Mouse (Mus musculus) midbrain, embryonic 12.5 days (tissue): Measurements from ENCODE around the gene Cdh24. TPM values are rescaled to one million over a fixed set of nuclear protein-coding genes. Genes with fewer than 3 reads are reported as not detected.
"Not testable (repeated sequence)": the region's sequence is repeated elsewhere in the genome, so short reads cannot be mapped to it uniquely, and the experiment has no call there.

Experiments used
- ATAC-seq: fragments of 200-750 bp; cut with Nextera tagmentation; 2 replicates; pipeline ENCODE4 v1.8.0; 2017; ENCODE audit warnings: low read depth, moderate TSS enrichment, moderate library complexity; ENCODE audit not compliant: low FRiP score
- H3K27ac ChIP-seq: fragments of 300-500 bp; sonication (generic); replicated peaks from 2 replicates; pipeline ENCODE4 v1.5.1; 2016; ENCODE audit warnings: mild to moderate bottlenecking
- H3K27me3 ChIP-seq: fragments of 300-500 bp; sonication (generic); 2 replicates; pipeline ENCODE4 v1.6.1; 2016; ENCODE audit warnings: mild to moderate bottlenecking
- H3K36me3 ChIP-seq: fragments of 300-500 bp; sonication (generic); 2 replicates; pipeline ENCODE4 v1.6.1; 2016
- H3K4me1 ChIP-seq: fragments of 300-500 bp; sonication (generic); 2 replicates; pipeline ENCODE4 v1.6.1; 2016
- H3K4me2 ChIP-seq: fragments of 300-500 bp; sonication (generic); replicated peaks from 2 replicates; pipeline ENCODE4 v1.6.1; 2016; ENCODE audit warnings: mild to moderate bottlenecking, moderate library complexity
- H3K4me3 ChIP-seq: fragments of 300-500 bp; sonication (generic); 2 replicates; pipeline ENCODE4 v1.5.1; 2016; ENCODE audit warnings: mild to moderate bottlenecking
- H3K9ac ChIP-seq: fragments of 300-500 bp; sonication (generic); replicated peaks from 2 replicates; pipeline ENCODE4 v1.6.1; 2016; ENCODE audit warnings: mild to moderate bottlenecking, moderate library complexity
- H3K9me3 ChIP-seq: fragments of 300-500 bp; sonication (generic); 2 replicates; pipeline ENCODE4 v1.6.1; 2016; ENCODE audit warnings: mild to moderate bottlenecking
- WGBS: fragments of 180-500 bp; shearing (Covaris S2); methylation state at CpG from one replicate; pipeline ENCODE4 v1.1.7; 2016; 5-methylcytosine and 5-hydroxymethylcytosine counted together
- polyA plus RNA-seq: library from polyadenylated mRNA; unstranded; fragments of >200 nt; fragmentation: Nextera tagmentation; extraction: Ambion mirVana; gene quantifications from 2 replicates; pipeline ENCODE4 v1.2.1, GENCODE M21; 2016

Cdh24 gene
- polyA plus RNA-seq, 1 experiment from 2014 or later = 9.7 TPM

DNA sequence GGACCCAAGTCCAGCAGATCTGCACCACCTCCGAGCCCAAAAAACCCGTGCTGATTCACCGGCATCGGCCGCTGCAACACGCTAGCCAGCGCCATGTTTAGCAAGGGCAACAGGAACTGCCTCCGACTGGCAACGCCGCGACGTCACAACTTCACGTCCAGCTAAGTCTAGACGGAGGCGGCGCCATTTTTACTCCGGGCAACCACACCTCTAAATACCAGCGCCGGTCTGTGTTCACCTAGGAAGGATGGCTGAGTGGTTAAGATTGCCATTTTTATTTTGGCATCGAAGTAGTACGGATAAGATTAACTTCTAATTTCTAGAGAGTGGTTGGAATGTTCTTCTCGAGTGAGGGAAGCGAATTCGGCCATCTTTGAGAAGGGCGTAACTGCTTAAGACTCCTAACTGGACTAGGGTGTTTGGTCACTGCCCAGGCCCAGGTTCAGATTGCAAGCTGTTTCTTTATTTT is 23.2 kb downstream of the Cdh24 start, which contains the start of gene Psmb5:
Gene Psmb5 (minus strand): TSS at position 126 of the 469 bp plus-strand sequence.
- peak within 1 kb of the TSS; percentile 95 for H3K4me3 ChIP-seq
- peak; percentile 91 for ATAC-seq
- no peaks in the 10 kb centered on the region for H3K27me3 ChIP-seq
- H3K9ac ChIP-seq = peak within 1 kb of the TSS; percentile 92
- peak within 1 kb of the TSS; percentile 78 for H3K4me2 ChIP-seq
- peak within 1 kb of the TSS; percentile 75 for H3K27ac ChIP-seq
- H3K4me1 ChIP-seq = peaks cover 18% of the 10 kb centered on the region
- no peaks in the 10 kb centered on the region for H3K9me3 ChIP-seq
- under 1% methylated on average over 25 of the region's 25 CpGs for WGBS
- peaks cover 25% of the 10 kb centered on the region for H3K36me3 ChIP-seq

DNA sequence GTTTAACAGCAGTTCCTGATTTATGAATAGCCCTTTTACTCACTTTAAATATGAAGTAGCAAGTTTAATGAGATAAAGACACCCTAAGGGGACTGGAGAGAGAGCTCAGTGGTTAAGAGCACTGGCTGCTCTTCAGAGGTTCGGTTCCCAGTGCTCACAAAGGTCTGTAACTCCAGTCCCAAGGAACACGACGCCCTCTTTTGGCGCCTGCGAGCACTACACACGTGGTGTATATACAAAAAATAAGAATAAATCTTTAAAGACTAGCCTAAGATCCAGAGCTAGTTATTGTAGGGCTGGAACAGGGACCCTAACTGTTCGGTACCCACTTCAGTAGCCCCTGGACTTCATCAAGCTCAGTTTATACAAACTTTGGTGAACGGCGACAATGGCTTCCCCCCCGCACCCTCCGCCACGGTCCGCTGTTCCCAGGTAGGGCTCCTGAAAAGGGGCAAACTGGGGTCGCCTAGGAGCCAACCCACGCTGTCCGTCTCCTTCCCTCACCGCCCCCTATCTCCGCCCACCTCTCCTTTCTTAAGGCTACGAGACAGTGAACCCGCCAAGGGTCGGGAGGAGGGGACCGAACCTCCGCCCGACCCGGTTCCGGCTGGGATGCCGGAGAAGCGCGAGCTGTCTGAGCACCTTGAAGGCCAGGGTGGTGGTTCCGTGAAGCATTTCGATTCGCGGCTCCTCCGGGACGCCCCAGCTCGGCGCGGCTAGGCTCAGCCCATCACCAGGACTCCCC is 23.8 kb downstream of the Cdh24 start:
- peaks cover 31% of the 10 kb centered on the region for H3K36me3 ChIP-seq
- H3K27ac ChIP-seq = peak overlapping the region; percentile 75
- H3K4me1 ChIP-seq = peaks cover 18% of the 10 kb centered on the region
- H3K9ac ChIP-seq = peak overlapping the region; percentile 92
- no peaks in the 10 kb centered on the region for H3K9me3 ChIP-seq
- H3K4me2 ChIP-seq = peak overlapping the region; percentile 78
- 3% methylated on average over 38 of the region's 38 CpGs for WGBS
- ATAC-seq = peak; percentile 57
- peak overlapping the region; percentile 95 for H3K4me3 ChIP-seq
- no peaks in the 10 kb centered on the region for H3K27me3 ChIP-seq

DNA sequence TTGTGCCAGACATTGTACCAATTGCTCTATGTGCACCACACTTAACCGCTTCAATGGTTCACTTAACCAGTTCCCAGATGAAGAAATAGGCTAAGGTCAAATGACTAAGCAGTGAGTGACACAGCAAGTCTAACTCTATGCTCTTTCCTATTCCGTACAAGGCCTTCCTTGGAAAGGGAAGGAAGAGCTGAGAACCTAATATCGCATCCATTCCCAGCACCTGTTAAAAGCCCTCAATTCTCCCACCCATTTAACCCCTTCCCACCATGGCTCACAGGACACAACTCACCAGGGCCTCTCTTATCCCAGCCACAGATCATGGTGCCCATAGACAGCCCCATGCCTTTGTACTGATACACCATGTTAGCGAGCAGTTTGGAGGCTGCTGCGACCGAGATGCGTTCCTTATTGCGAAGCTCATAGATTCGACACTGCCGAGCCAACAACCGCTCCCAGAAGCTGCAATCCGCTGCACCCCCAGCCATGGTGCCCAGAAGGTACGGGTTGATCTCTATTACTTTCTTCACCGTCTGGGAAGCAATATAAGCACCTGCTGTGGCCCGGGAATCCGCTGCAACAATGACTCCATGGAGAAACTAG is 24.8 kb downstream of the Cdh24 start:
- 93% methylated on average over 16 of the region's 16 CpGs for whole genome bisulfite sequencing
- H3K4me3 ChIP-seq = no peak overlapping the region

DNA sequence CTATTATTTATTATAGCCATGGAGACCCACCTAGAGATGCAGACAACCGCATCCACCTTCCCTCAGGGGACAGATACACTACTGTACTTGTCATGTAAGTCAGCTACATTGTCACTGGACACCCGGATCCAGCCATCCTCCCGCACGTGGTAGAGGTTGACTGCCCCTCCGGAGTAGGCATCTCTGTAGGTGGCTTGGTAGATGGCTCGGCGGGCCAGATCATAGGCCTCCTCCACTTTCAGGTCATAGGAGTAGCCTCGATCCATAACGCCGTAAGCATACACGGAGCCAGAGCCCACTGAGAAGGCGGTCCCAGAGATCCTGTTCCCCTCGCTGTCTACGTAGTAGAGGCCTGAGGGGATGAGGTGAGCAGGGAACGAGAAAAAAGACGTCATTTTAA is 27.0 kb downstream of the Cdh24 start:
- Histone ChIP-seq H3K4me1 (peaks cover 18% of the 10 kb centered on the region), H3K36me3 (peaks cover 45% of the 10 kb centered on the region)
- 96% methylated on average over 16 of the region's 16 CpGs for WGBS
- not testable (repeated sequence) for H3K27me3 ChIP-seq, H3K4me3 ChIP-seq, H3K9me3 ChIP-seq, H3K9ac ChIP-seq, ATAC-seq, H3K27ac ChIP-seq, H3K4me2 ChIP-seq

More for the DNA sequence above, 24.8 kb downstream of the Cdh24 start:
- Histone ChIP-seq H3K36me3 (peaks cover 38% of the 10 kb centered on the region), H3K4me2 (0 out of 2 replicates have a peak overlapping the region, but pooled peaks have one; percentile 78), H3K9ac (no peak overlapping the region), H3K9me3 (no peaks in the 10 kb centered on the region), H3K4me1 (peaks cover 18% of the 10 kb centered on the region), H3K27ac (no peak overlapping the region), H3K27me3 (no peaks in the 10 kb centered on the region)
- no peak for ATAC-seq

DNA sequence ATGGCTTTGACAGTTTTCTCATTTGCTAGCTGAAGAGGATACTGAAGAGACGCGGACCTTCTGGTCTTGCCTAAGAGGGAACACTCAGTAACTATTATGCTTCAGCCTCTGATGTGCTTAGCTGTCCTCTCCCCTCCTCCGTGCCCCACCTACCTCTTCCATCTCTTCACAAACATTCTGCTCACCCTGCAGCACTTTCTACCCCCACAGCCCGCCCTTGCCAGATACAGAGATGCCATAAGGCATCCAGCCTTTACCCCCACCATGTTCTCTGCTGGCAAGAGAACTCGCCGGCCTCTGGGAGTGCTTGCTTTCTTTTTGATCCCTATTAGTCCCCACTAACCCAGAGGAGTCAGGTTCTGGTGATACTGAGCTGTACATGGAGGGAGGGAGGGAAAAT is 30.5 kb downstream of the Cdh24 start:
- Histone ChIP-seq H3K4me3 (no peak overlapping the region), H3K27me3 (no peaks in the 10 kb centered on the region), H3K36me3 (peaks cover 37% of the 10 kb centered on the region)

DNA sequence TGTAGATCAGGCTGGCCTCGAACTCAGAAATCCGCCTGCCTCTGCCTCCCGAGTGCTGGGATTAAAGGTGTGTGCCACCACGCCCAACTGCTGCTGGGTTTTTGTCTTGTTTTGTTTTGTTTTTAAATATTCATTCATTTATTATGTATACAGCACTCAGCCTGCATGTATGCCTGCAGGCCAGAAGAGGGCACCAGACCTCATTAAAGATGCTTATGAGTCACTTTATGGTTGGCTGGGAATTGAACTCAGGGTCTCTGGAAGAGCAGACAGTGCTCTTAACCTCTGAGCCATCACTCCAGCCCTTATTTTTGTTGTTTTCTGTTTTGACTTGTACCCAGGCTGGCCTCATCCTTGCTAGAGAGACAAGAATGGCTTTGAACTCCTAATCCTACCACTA is 31.2 kb downstream of the Cdh24 start:
- no peak for ATAC-seq
- H3K27me3 ChIP-seq = no peaks in the 10 kb centered on the region
- H3K36me3 ChIP-seq = peaks cover 31% of the 10 kb centered on the region
- 70% methylated on average over 4 of the region's 4 CpGs for WGBS
- no peaks in the 10 kb centered on the region for H3K9me3 ChIP-seq
- H3K4me2 ChIP-seq = no peak overlapping the region
- no peak overlapping the region for H3K27ac ChIP-seq
- no peak overlapping the region for H3K9ac ChIP-seq
- no peak overlapping the region for H3K4me3 ChIP-seq
- peaks cover 2% of the 10 kb centered on the region; the same call in 1 of the 2 replicates for H3K4me1 ChIP-seq

More for the DNA sequence above, 30.5 kb downstream of the Cdh24 start:
- Histone ChIP-seq H3K4me1 (0 out of 2 replicates have a peak, but pooled peaks cover 3% of the 10 kb centered on the region), H3K27ac (peak overlapping the region; percentile 15; the same call in 1 of the 2 replicates), H3K9ac (no peak overlapping the region), H3K9me3 (no peaks in the 10 kb centered on the region), H3K4me2 (no peak overlapping the region)
- 82% methylated on average over 6 of the region's 6 CpGs for WGBS
- ATAC-seq = no peak

DNA sequence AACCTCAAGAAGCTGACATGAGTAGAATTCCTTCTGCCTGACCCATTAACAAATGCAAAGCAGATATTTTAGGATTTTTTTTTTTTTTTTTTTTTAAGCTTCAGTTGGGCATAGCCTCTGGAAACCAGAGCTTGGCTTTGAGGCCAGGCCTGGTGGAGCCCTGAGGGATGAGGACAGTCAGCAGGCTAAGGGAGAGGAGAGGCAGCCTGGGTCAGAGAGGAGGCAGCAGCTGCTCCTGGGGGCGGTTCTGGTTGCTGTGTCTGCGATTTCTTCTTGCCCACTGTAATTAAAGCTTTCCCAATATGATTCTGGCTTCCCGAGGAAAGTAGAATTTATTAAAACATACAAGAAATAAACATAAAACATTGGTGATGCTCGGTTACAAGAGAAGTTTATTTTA is 31.9 kb downstream of the Cdh24 start:
- no peak for ATAC-seq
- no peak overlapping the region for H3K4me2 ChIP-seq
- 76% methylated on average over 4 of the region's 4 CpGs for WGBS

DNA sequence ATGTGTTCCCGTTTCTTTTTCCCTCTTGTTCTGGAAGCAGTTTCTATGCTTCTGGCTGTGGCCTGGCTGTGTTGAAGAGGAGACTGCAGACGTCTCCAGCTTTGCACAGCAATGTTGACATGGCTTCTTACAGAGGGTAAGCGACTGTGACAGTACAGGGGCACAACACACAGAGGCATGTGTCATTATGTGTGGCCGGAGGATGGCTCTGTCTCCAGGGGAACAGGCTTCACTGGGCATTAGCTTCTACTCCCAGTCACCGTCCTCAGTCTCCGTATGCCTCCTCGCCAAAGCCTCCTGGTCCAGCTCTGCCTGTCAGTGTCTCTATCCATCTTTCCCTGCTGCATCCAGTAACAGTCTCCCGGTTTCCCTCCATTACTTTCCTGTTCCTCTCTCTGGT is 33.9 kb downstream of the Cdh24 start:
- Histone ChIP-seq H3K4me1 (peaks cover 21% of the 10 kb centered on the region), H3K9me3 (no peaks in the 10 kb centered on the region), H3K4me2 (no peak overlapping the region), H3K9ac (no peak overlapping the region), H3K27me3 (no peaks in the 10 kb centered on the region), H3K27ac (no peak overlapping the region), H3K36me3 (peaks cover 15% of the 10 kb centered on the region; the same call in 1 of the 2 replicates), H3K4me3 (no peak overlapping the region)
- 44% methylated on average over 8 of the region's 8 CpGs for WGBS
- no peak for ATAC-seq

More for the DNA sequence above, 31.9 kb downstream of the Cdh24 start:
- no peak overlapping the region for H3K9ac ChIP-seq
- H3K36me3 ChIP-seq = peaks cover 27% of the 10 kb centered on the region
- H3K27ac ChIP-seq = no peak overlapping the region
- no peaks in the 10 kb centered on the region for H3K27me3 ChIP-seq
- peaks cover 9% of the 10 kb centered on the region for H3K4me1 ChIP-seq
- H3K9me3 ChIP-seq = no peaks in the 10 kb centered on the region
- no peak overlapping the region for H3K4me3 ChIP-seq

DNA sequence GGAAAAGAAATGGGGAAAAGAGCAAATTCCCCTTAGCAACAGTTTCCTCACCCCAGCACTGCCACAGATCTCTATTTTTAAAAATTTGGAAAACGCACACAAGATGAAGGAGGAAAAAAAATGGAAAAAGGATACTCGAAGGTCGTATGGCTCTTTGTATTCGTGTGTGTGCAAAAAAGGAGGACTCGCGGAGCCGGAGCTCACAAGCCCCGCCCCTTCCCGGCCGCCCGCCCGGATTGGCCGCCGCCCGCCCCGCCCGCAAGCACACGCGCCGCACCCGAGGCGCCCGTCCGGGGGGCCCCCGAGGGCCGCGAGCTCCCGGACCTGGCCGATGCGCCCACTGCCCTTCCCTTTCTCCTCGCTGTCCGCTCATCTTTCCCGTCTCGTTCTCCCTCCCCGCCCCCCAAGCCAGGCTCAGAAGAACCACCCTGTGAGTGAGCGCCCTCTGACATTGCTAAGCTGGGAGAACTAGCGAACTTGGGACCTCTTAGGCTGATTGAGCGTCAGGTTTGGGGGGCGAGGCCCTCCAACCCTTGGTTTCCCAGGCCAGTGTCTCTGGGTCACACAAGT is 35.3 kb downstream of the Cdh24 start, which contains the start of gene 4931414P19Rik:
Gene 4931414P19Rik (minus strand): TSS at position 242 of the 570 bp plus-strand sequence.
- ATAC-seq = peak; percentile 28

DNA sequence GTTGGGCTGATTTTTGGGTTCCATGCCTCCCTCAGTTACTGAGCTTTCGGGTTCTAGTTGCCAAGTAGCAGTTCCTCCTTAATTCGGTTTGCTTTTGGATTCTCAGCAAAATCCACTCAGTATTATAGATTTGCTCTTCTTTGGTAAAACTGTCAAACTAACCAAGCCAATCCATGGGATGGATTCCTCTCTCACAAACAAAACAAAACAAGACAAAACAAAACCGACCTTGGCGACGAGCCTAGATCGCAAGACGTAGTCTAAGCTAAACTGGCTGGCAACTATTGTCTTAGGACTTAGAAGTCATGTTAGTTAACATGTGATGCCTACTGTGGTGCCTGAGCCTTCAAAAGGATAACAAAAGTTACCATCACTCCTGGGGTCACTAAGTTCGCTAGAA is 37.5 kb downstream of the Cdh24 start:
- peak overlapping the region; percentile 47 for H3K4me2 ChIP-seq
- peaks cover 23% of the 10 kb centered on the region for H3K4me1 ChIP-seq
- no peak overlapping the region for H3K9ac ChIP-seq
- H3K27me3 ChIP-seq = no peaks in the 10 kb centered on the region
- no peaks in the 10 kb centered on the region for H3K9me3 ChIP-seq
- no peak for ATAC-seq
- peak overlapping the region; percentile 50 for H3K27ac ChIP-seq
- peak overlapping the region; percentile 55 for H3K4me3 ChIP-seq
- WGBS = 87% methylated on average over 8 of the region's 8 CpGs
- H3K36me3 ChIP-seq = peaks cover 6% of the 10 kb centered on the region; the same call in 1 of the 2 replicates

More for the DNA sequence above, 35.3 kb downstream of the Cdh24 start, which contains the start of gene 4931414P19Rik:
- Histone ChIP-seq H3K27me3 (no peaks in the 10 kb centered on the region), H3K4me3 (peak within 1 kb of the TSS; percentile 46), H3K4me2 (peak within 1 kb of the TSS; percentile 58), H3K27ac (peak within 1 kb of the TSS; percentile 50), H3K36me3 (0 out of 2 replicates have a peak, but pooled peaks cover 3% of the 10 kb centered on the region), H3K9me3 (no peaks in the 10 kb centered on the region), H3K9ac (peak within 1 kb of the TSS; percentile 52), H3K4me1 (peaks cover 23% of the 10 kb centered on the region)
- WGBS = under 1% methylated on average over 36 of the region's 39 CpGs

DNA sequence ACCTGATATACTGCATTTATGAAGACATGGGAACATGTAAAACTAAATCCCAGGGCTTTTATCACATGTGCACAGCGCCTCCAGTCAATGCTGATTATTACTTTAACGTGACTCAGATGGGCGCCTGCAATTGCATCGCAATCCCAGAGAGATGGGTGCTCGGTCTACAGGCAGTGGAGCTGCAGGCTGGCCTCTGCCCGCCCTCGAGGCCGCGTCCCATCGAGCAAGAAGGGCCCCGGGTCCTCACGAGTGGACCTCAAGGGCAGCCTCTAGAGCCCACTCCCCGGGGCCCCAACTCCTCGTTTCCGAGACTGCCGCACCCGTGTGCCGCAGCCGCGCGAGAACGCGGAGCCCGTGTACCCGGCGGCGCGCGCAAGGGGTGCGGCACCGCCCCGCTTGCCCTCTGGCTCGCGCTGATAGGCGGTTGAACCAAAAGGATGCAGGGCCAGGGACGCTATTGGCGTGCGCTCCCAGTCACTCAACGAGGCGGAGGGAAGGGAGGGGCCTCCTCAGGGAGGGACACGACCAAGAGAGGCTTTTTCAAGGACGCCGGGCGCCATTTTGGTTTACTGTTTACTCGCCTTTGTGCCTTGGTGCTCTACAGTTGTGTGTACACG is 38.0 kb downstream of the Cdh24 start:
- H3K9ac ChIP-seq = peak overlapping the region; percentile 71
- H3K4me2 ChIP-seq = peak overlapping the region; percentile 47
- peaks cover 23% of the 10 kb centered on the region for H3K4me1 ChIP-seq
- under 1% methylated on average over 46 of the region's 46 CpGs for WGBS
- H3K27me3 ChIP-seq = no peaks in the 10 kb centered on the region
- H3K27ac ChIP-seq = peak overlapping the region; percentile 81
- ATAC-seq = peak; percentile 99
- H3K9me3 ChIP-seq = no peaks in the 10 kb centered on the region
- peak overlapping the region; percentile 55 for H3K4me3 ChIP-seq
- H3K36me3 ChIP-seq = peaks cover 6% of the 10 kb centered on the region; the same call in 1 of the 2 replicates
